Mouse (Mus musculus): Measurements from ENCODE around the gene Ccdc172. TPM values are rescaled to one million over a fixed set of nuclear protein-coding genes. Genes with fewer than 3 reads are reported as not detected.

The Ccdc172 gene
- total and polyA plus RNA-seq, 2 experiments from 2014 or later, result not detected

GRCm38 (mm10) chr19:58486686-58487085 lies 25.1 kb upstream of the Ccdc172 start:
- TF ChIP-seq CTCF (IDR thresholded peaks at IDR 0.05), result no peak
- H3K4me3 ChIP-seq (ENCODE audit: low read depth, low read length), result no peak overlapping the region
- H3K4me2 ChIP-seq (ENCODE audit: low read depth, low read length, poor library complexity, severe bottlenecking), result no peak overlapping the region
- ATAC-seq (ENCODE audit: low FRiP score) (no peak), DNase-seq (ENCODE audit: low spot score) (no peak)
- H3K4me1 ChIP-seq (ENCODE audit: insufficient read depth, low read length), result no peaks in the 10 kb centered on the region
- no peaks in the 10 kb centered on the region for H3K27me3 ChIP-seq (ENCODE audit: insufficient read depth, low read length)
- no peaks in the 10 kb centered on the region for H3K9me3 ChIP-seq (ENCODE audit: low read length)
- no peak overlapping the region for H3K9ac ChIP-seq (replicated peaks; ENCODE audit: low read length, poor library complexity, severe bottlenecking)
- H3K36me3 ChIP-seq (ENCODE audit: insufficient read depth, low read length), result no peaks in the 10 kb centered on the region
- no peak overlapping the region for H3K27ac ChIP-seq (ENCODE audit: low read depth, low read length)
- WGBS, result 56% methylated on average over 2 of the region's 2 CpGs

GRCm38 (mm10) chr19:58497106-58497505 lies 14.7 kb upstream of the Ccdc172 start:
- Histone ChIP-seq H3K27me3 (ENCODE audit: insufficient read depth, low read length) (no peaks in the 10 kb centered on the region), H3K9me3 (ENCODE audit: low read length) (no peaks in the 10 kb centered on the region), H3K4me3 (ENCODE audit: low read depth, low read length) (no peak overlapping the region), H3K27ac (ENCODE audit: low read depth, low read length) (no peak overlapping the region), H3K9ac (replicated peaks; ENCODE audit: low read length, poor library complexity, severe bottlenecking) (no peak overlapping the region), H3K4me2 (ENCODE audit: low read depth, low read length, poor library complexity, severe bottlenecking) (no peak overlapping the region), H3K4me1 (ENCODE audit: insufficient read depth, low read length) (no peaks in the 10 kb centered on the region), H3K36me3 (ENCODE audit: insufficient read depth, low read length) (no peaks in the 10 kb centered on the region)
- no peak for TF ChIP-seq CTCF (IDR thresholded peaks at IDR 0.05)
- WGBS, result 52% methylated on average over 3 of the region's 3 CpGs
- DNase-seq (ENCODE audit: low spot score), result no peak
- no peak for ATAC-seq (ENCODE audit: low FRiP score)

- Histone ChIP-seq H3K27ac (ENCODE audit: low read depth, low read length) (no peak overlapping the region), H3K4me2 (ENCODE audit: low read depth, low read length, poor library complexity, severe bottlenecking) (no peak overlapping the region), H3K4me3 (ENCODE audit: low read depth, low read length) (no peak overlapping the region), H3K36me3 (ENCODE audit: insufficient read depth, low read length) (no peaks in the 10 kb centered on the region), H3K9ac (replicated peaks; ENCODE audit: low read length, poor library complexity, severe bottlenecking) (no peak overlapping the region), H3K27me3 (ENCODE audit: insufficient read depth, low read length) (no peaks in the 10 kb centered on the region), H3K9me3 (ENCODE audit: low read length) (no peaks in the 10 kb centered on the region), H3K4me1 (ENCODE audit: insufficient read depth, low read length) (no peaks in the 10 kb centered on the region)
- DNase-seq (ENCODE audit: low spot score) (no peak), ATAC-seq (ENCODE audit: low FRiP score) (no peak)
- 68% methylated on average over 3 of the region's 3 CpGs for WGBS
- TF ChIP-seq CTCF (IDR thresholded peaks at IDR 0.05), result no peak
Observed at GRCm38 (mm10) chr19:58499420-58499966, 12.3 kb upstream of the Ccdc172 start.

GRCm38 (mm10) chr19:58500049-58500448 lies 11.7 kb upstream of the Ccdc172 start:
- ATAC-seq (ENCODE audit: low FRiP score) (no peak), DNase-seq (ENCODE audit: low spot score) (peak; percentile 67)
- 59% methylated on average over 2 of the region's 2 CpGs for WGBS
- H3K27ac ChIP-seq (ENCODE audit: low read depth, low read length), result no peak overlapping the region
- no peak overlapping the region for H3K4me3 ChIP-seq (ENCODE audit: low read depth, low read length)
- no peaks in the 10 kb centered on the region for H3K9me3 ChIP-seq (ENCODE audit: low read length)
- no peaks in the 10 kb centered on the region for H3K27me3 ChIP-seq (ENCODE audit: insufficient read depth, low read length)
- no peaks in the 10 kb centered on the region for H3K36me3 ChIP-seq (ENCODE audit: insufficient read depth, low read length)
- no peak for TF ChIP-seq CTCF (IDR thresholded peaks at IDR 0.05)
- no peak overlapping the region for H3K4me2 ChIP-seq (ENCODE audit: low read depth, low read length, poor library complexity, severe bottlenecking)
- no peaks in the 10 kb centered on the region for H3K4me1 ChIP-seq (ENCODE audit: insufficient read depth, low read length)
- H3K9ac ChIP-seq (replicated peaks; ENCODE audit: low read length, poor library complexity, severe bottlenecking), result no peak overlapping the region

GRCm38 (mm10) chr19:58521696-58522095 lies 9.9 kb downstream of the Ccdc172 start:
- Histone ChIP-seq H3K4me1 (ENCODE audit: insufficient read depth, low read length) (no peaks in the 10 kb centered on the region), H3K4me2 (ENCODE audit: low read depth, low read length, poor library complexity, severe bottlenecking) (no peak overlapping the region), H3K27me3 (ENCODE audit: insufficient read depth, low read length) (no peaks in the 10 kb centered on the region), H3K36me3 (ENCODE audit: insufficient read depth, low read length) (no peaks in the 10 kb centered on the region), H3K9ac (replicated peaks; ENCODE audit: low read length, poor library complexity, severe bottlenecking) (no peak overlapping the region), H3K27ac (ENCODE audit: low read depth, low read length) (no peak overlapping the region), H3K9me3 (ENCODE audit: low read length) (no peaks in the 10 kb centered on the region), H3K4me3 (ENCODE audit: low read depth, low read length) (no peak overlapping the region)
- 93% methylated on average over 1 of the region's 1 CpGs for WGBS
- no peak for TF ChIP-seq CTCF (IDR thresholded peaks at IDR 0.05)
- ATAC-seq (ENCODE audit: low FRiP score), result no peak
- no peak for DNase-seq (ENCODE audit: low spot score)

GRCm38 (mm10) chr19:58523736-58524394 lies 12.1 kb downstream of the Ccdc172 start:
- Histone ChIP-seq H3K36me3 (ENCODE audit: insufficient read depth, low read length) (no peaks in the 10 kb centered on the region), H3K4me3 (ENCODE audit: low read depth, low read length) (no peak overlapping the region), H3K4me1 (ENCODE audit: insufficient read depth, low read length) (no peaks in the 10 kb centered on the region), H3K4me2 (ENCODE audit: low read depth, low read length, poor library complexity, severe bottlenecking) (peak overlapping the region; percentile 18; the same call in 1 of the 2 replicates), H3K9me3 (ENCODE audit: low read length) (no peaks in the 10 kb centered on the region), H3K9ac (replicated peaks; ENCODE audit: low read length, poor library complexity, severe bottlenecking) (no peak overlapping the region), H3K27ac (ENCODE audit: low read depth, low read length) (no peak overlapping the region), H3K27me3 (ENCODE audit: insufficient read depth, low read length) (no peaks in the 10 kb centered on the region)
- 49% methylated on average over 12 of the region's 12 CpGs for WGBS
- ATAC-seq (ENCODE audit: low FRiP score), result no peak
- TF ChIP-seq CTCF (IDR thresholded peaks at IDR 0.05), result no peak
- no peak for DNase-seq (ENCODE audit: low spot score)

Data from midbrain, postnatal 0 days (tissue).